Mouse (Mus musculus) lung, adult 18-20 months (tissue): ENCODE measurements around the gene Aldob.

Experiments used
- DNase-seq, 2 experiments: peaks; one replicate each; pipeline ENCODE4 v3.0.0; 2022; ENCODE audit warnings: mixed read lengths in 2 of 2

The Aldob gene

GRCm38 (mm10) chr4:49549383-49549782 lies at the start of gene Aldob:
Gene Aldob, minus strand, starts transcription at chr4:49549546.
- DNase-seq: no peak

GRCm38 (mm10) chr4:49597183-49598100 lies 48.1 kb upstream of the Aldob start, which contains the start of gene Tmem246:
Gene Tmem246, minus strand, starts transcription at chr4:49597876.
- DNase-seq: peak; percentile 73 to 81

- DNase-seq: no peak
Measured at GRCm38 (mm10) chr4:49596846-49597182, 47.5 kb upstream of the Aldob start.

- DNase-seq: no peak
Measured at GRCm38 (mm10) chr4:49590152-49590551, 40.8 kb upstream of the Aldob start.

GRCm38 (mm10) chr4:49586811-49587210 lies 37.5 kb upstream of the Aldob start:
- no peak for DNase-seq

- peak in 1 of 2 experiments; percentile 31 for DNase-seq
Measured at GRCm38 (mm10) chr4:49585524-49586101, 36.3 kb upstream of the Aldob start.

- DNase-seq: peak in 1 of 2 experiments; percentile 18
Measured at GRCm38 (mm10) chr4:49583965-49584831, 34.9 kb upstream of the Aldob start.

- no peak for DNase-seq
Measured at GRCm38 (mm10) chr4:49581256-49581655, 31.9 kb upstream of the Aldob start.

GRCm38 (mm10) chr4:49572194-49572593 lies 22.8 kb upstream of the Aldob start:
- no peak for DNase-seq

- peak; percentile 31 to 69 for DNase-seq
Measured at GRCm38 (mm10) chr4:49567613-49568012, 18.3 kb upstream of the Aldob start.

- peak in 1 of 2 experiments; percentile 20 for DNase-seq
Measured at GRCm38 (mm10) chr4:49559915-49560772, 10.8 kb upstream of the Aldob start.

GRCm38 (mm10) chr4:49558181-49558580 lies 8.8 kb upstream of the Aldob start:
- DNase-seq: no peak

- DNase-seq: no peak
Measured at GRCm38 (mm10) chr4:49557375-49557774, 8.0 kb upstream of the Aldob start.

- DNase-seq: no peak
Measured at GRCm38 (mm10) chr4:49553380-49553779, 4.0 kb upstream of the Aldob start.

GRCm38 (mm10) chr4:49547544-49548219 lies 1.7 kb downstream of the Aldob start:
- DNase-seq: no peak

GRCm38 (mm10) chr4:49546873-49547543 lies 2.3 kb downstream of the Aldob start:
- no peak for DNase-seq

GRCm38 (mm10) chr4:49546026-49546425 lies 3.3 kb downstream of the Aldob start:
- no peak for DNase-seq

GRCm38 (mm10) chr4:49540966-49541365 lies 8.4 kb downstream of the Aldob start:
- DNase-seq: no peak

- peak in 1 of 2 experiments; percentile 1 for DNase-seq
Measured at GRCm38 (mm10) chr4:49539665-49540064, 9.7 kb downstream of the Aldob start.

GRCm38 (mm10) chr4:49536671-49537070 lies 12.7 kb downstream of the Aldob start:
- no peak for DNase-seq
